Mouse (Mus musculus) skeletal muscle tissue, adult 2 months (tissue): ENCODE results near the gene Cfl1.

Experiments used
- DNase-seq: peaks from one replicate; pipeline ENCODE4 v3.0.0-alpha.2; 2012; ENCODE audit warnings: low read depth, low spot score

Cfl1 gene

DNA sequence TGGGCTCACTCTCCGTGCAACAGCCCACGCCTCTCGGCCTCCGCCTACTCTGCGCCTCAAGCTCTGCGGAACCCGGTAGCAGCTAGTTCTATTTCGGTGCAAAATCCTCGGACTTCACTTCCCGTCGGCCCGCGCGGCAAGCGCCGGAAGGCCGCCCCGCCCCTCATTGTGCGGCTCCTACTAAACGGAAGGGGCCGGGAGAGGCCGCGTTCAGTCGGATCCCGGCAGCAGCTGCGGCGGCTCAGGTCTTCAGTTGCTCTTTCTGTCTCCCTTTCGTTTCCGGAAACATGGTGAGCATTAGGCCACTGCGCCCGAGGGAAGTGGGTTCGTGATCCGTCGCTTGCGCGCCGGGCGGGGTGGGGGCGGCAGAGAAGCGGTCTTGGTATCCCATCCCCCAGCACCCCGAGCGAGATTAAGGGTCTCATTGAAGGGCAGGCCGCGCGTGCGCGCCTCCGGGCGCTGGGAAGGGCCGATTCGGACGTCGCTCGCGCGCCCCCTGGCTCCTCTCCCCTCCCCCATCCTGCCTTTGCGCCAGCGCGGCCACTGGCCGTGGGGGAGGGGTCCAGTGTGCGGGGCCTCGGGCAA, at the start of gene Cfl1:
Gene Cfl1, plus strand, starts transcription at position 143 of the 585 bp plus-strand sequence.
- peak; percentile 94 for DNase-seq

DNA sequence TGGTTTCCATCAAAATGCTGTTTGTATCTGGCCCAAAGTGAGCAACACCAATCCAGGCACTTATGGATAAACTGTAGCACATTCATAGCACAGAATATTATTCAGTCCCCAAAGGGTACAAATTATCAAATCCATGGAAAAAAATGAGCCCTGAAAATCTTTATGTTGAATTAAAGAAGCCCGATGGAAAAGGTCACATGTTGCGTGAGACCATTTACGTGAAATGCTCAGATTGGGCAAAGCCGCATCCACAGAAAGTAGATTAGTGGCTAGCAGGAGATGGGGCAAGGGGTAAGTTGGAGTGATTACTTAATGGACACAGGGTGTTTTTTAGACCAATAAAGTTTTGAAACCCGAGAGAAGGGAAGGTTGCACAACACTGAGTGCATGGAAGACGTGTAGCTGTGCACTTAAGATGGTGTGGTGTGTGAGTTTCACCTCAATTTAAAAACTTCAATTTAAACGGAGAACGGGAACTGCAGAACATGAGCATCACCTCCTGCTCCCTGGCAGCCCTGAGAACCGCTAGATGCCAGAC, 45.8 kb upstream of the Cfl1 start:
- no peak for DNase-seq

DNA sequence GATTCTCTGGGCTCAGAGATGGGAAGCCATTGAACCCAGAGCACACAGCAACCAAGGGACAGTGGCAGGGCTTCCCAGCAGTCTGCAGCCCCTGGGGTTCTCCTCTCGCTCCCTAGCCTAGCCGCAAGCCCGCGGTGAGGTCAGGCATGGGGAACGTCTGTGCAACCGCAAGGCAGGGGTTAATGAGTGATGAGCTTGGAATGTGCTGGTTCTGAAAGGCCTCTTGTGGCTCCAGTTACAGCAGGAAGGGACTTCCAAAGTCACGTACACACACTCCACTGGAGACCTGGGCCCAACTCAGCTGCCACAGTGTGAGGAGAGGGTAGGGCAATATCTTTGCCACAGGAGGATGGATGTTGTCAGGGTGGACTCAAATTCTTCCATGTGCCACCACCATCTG, 45.3 kb upstream of the Cfl1 start:
- DNase-seq = no peak

DNA sequence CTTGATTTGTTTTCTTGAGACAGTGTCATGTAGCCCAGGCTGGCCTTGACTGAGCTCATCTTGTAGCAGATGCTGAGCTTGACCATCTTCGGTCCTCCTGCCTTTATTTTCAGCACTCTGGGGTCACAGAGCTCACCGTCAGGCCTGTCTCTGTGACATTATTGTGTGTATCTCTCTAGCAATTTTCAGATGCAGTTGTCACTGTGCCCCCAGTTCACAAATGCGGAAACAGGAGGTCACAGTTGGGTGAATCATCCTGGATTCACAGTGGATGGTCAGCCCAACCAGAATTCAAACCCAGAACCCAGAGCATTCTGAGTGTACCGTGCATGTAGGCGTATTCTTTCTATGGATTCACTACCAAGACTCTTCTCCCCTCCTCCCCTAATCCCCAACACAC, 44.5 kb upstream of the Cfl1 start:
- no peak for DNase-seq

DNA sequence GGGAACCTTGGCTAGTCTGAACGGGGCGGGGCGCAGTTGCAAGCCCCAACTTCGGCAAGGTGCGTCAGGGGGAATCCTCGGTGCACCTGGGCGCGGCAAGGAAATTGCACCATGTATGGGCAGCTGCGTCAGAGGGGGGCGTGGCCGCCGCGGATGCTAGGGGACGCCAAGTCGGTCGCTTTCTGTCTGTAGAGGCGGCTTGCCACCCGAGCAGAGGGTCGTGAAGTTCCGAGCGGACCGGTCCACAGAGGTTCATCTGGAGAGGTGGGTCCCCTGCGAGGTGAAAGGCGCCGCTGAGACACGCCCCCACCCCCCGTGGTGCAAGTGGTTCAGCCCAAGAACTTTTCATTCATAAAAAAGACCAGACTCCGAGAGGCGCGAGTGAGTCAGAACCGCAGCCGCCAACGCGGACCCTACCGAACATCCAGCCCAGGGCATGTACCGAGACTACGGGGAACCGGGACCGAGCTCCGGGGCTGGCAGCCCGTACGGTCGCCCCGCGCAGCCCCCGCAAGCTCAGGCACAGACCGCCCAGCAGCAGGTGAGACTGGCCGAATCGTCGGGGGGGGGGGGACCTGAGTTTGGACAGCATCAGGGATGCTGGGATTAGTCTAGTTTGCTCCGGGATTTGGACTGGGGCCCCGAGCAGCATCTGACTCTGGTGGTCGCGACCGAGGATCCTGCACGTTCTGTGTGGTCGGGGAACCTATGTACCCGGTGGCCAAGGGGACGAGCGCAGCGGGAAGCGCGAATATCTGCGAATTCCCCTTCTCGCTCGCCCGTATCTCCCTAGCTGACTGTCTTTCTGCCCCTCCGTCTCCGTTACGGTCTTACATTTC, 42.5 kb upstream of the Cfl1 start, which contains the start of gene Fosl1:
Gene Fosl1, plus strand, starts transcription at position 33 of the 839 bp plus-strand sequence.
- DNase-seq = no peak

DNA sequence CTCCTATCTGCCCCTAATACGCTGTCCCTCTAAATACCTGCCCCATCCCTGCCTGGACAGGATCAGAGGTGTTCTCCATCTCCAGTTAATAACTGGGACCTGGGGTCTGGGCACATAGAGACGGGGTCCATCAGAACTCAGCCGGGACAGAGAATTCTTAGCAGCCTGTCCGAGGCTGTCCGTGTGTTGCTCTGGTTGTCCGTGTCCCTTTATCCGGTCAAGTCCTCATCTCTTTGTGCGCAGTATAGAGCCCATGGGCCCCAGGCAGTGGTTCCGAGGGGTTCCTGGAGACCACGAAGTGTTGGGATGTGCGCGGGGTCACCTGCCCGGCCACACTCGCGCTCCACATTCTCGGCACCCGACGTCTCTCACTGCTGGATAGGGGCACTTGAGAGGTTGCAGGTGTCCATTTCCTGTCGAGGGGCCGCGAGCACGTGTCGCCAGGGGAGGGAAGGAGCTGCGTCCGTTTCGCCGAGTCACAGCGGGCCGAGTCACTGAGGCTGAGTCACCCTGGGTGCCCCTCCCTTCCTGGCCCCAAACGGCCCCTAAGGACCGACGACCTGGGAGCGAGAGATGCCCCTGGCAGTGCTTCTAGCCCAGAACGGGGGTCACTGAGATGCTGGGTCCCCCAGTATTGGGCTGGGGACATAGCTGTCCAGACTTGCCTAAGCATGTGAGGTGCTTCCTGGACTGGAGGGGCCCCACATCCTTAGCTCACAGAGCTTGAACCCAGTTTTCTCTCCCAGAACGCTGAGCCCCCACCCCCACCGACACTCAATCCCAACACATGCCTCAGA, 41.7 kb upstream of the Cfl1 start:
- DNase-seq = no peak

DNA sequence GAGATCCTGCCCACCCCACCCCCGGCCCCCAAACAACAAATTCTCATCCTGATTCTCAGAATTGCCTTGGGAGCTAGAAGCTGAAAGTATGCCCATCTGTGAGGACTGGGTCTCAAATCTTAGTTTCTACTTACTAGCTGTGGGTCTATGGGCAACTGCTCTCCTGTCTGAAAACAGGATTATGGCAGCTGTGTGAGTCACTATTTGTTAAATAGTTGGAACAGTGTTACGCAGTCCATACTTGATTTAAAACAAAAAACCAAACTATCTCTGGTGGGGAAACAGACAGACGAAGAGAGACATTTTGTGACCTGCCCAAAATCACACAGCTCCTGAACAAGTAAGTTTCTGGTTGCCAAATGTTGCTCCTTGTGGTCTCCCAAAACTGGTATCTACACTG, 40.6 kb upstream of the Cfl1 start:
- no peak for DNase-seq

DNA sequence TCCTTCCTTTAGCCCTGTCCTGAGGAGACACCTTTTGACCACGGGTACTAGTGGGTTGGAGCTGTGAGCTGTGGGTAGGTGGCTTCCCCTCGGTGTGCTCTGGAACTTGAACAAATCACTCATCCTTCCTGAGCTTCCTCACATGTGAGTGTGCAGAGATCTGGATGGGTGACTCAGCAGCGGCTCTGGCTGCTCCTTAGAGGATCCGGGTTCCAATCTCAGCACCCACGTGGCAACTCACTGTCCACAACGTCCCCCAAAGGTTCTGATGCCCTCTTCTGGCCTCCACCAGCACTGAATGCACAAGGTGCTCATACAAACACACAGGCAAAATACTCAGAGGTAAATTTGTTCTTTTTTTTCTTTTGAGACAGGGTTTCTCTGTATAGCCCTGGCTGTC, 38.5 kb upstream of the Cfl1 start:
- no peak for DNase-seq

DNA sequence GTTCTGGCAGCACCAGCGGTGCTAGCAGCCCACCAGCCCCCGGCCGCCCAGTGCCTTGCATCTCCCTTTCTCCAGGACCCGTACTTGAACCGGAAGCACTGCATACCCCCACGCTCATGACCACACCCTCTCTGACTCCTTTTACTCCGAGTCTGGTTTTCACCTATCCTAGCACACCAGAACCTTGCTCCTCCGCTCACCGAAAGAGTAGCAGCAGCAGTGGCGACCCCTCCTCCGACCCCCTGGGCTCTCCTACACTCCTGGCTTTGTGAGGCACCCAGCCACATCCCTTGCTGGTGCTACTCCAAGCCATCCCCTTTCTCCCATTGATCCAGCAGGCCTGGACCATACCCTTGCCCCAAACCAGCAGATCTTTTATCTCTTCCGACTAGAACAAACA, 35.2 kb upstream of the Cfl1 start:
- no peak for DNase-seq

DNA sequence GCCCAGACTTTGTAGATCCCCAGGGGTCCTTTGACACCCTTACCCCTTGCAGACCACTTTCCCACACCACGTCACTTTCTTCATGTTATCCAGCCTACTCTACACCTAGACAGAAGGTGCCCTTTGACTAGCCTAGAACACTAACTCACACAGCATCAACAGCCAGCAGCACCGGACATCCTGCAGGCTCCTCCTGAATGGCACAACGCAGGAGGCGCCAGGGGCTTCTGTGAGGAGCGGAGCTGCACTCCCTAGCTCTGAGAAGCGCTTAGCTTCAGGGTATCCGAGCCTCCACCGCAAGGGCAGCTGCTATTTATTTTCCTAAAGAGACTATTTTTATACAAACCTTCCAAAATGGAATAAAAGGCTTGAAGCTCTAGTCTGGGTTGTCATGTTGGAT, 34.7 kb upstream of the Cfl1 start:
- DNase-seq = no peak

DNA sequence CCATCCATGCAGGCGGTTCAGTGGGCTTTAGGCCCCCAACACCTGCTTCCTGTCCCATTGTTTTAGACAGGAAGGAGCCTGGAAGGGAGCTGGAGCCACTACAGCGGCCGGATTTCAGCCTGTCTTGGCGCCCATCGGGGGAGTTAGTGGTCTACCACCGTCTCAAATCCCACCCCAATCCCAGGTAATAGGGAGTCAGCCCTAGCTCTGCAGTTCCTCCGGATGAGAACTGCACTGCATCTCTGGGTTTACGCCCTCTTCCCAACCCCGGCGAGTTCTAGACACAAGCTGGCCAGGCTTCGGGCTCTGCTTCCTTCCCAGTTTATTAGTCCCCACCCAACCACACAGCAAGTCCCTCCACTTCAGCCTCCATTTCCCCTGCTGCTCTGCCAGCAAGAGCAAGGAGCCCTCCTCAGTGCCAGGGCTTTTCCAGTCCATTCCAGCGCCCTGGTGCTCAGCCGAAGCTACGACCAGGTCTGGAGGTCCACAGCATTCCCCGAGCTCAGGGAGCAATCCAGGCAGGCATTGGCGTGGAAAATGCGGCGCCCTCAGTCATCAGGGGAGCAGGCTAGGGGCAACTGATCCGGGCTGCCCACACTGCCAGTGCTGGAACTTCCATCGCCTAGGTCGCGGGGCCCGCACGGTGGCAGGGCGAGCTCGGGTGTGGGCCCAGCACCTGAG, 33.9 kb upstream of the Cfl1 start:
- DNase-seq = no peak

DNA sequence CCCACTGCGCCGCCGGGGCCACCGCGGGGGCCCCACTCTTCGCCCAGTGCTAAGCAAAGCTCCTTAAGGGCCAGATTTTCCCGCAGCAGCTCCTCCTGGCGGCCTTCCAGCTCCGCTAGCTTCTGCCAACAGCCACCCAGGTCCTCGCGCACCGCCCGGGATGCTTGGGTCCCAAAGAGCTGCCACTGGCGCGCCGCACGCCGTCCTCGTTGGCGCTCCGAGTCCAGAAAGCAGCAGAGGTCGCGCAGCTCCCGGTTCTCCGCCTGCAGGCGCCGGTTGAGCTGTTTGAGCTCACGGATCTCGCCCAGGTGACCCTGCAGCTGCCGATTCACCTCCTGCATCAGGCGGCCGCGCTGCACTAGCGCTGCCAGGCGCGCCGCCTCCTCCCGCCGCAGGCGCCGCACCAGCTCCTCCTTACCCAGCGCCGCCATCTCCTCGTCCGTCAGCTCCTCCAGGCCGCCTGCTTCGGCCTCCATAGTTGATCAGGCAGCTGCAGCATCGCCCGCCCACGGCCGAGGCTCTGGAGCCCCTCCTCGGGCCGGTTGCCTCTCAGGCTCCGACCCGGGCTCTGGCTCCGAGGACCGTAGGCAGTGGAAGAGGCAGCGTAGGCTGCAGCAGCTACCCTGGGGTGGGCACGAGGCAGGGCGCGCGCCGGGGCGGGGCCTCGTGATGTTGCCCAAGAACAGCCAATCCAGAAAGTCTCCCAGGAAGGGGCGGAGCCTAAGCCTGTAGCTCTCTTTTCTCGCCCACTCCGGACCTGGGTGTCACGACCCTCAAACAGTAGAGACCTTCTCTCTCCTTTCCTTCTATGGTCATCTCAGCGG, 33.1 kb upstream of the Cfl1 start:
- peak; percentile 93 for DNase-seq

DNA sequence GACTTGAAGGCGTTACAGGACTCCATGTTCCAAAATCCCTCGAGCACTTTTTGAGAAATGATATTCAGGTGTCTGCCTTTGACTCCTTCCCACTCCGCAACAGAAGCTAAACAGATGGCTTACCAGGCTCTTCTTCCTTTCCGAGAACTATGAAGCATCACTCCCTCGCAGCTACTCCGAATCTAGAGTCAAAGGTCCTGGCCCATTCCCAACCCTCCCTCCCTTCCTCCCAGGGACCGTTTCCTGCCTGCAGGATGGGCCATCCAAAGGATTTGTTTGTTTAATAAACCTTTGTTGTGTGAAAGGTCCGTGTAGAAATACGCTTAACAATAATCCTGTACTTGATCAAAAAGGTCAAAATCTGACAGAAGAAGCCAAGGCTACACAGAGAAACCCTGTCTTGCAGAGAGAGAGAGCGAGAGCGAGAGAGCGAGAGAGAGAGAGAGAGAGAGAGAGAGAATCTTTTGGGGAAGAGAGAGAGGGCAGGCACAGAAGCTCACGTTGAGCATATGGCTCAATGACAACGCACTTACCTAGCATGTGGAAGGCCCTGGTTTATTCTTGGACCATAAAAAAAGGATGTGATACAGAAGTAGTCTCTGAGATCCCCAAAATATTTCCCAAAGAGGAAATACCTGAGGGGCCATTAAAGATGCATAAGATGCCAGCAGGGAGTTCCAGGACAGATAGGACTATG, 32.4 kb upstream of the Cfl1 start, which contains the start of gene Ccdc85b:
Gene Ccdc85b, minus strand, starts transcription at position 149 of the 697 bp plus-strand sequence.
- DNase-seq = no peak

DNA sequence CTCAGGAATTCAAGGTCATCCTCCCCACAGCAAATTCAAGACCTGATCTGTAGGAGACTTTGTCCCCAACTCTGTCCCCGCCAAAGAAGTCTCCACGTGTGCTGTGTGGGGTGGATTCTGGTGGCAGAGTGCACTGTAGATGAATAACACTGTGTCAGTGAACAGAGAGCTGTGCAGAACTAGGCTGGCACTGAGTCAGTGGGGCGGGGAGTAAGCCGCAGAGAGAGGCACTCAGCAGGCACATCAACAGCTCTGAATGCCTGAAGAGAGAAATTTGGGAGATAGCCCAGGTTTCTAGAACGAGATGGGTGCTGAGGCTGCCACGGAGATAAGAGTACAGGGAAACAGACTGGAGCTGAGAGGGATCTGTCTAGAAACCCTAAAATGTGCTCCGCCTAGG, 31.2 kb upstream of the Cfl1 start:
- DNase-seq = no peak

DNA sequence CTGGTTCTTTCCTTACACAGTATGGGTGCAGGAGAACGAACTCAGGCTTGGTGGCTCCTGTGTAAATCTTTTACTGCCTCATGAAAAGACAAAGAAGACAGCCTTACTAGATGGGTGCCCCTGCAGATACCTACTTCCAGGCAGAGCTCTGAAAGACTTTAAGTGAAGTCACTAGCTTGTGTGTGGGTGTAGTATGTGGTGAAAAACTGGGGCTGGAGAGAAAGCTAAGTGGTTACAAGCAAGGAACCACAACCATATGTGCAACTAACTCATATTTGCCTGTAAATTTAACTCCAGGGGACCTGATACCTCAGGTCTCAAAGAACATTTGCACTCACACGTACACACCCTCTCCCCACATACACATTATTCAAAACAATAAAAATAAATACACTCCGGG, 30.4 kb upstream of the Cfl1 start:
- no peak for DNase-seq

DNA sequence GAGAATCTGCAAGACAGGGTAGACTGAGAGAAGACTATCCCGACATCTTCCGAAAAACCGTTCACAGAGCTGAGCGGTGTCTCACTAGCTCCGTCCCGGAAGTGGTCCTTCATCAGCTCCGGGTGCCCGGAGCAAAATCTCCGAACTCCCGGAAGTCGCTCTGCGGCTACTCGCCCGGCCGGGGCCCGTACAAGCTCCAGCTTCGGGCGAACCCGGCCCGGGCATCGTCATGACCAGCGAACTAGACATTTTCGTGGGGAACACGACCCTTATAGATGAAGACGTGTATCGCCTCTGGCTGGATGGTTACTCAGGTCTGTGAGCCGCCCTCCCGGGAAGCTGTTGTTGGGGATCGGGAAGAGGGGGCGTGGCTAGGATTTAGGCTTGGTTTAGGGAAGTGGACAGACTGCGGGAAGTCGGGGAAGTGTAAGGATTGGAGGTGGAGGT, 29.8 kb upstream of the Cfl1 start, which contains the start of gene Fibp:
Gene Fibp, plus strand, starts transcription at position 151 of the 447 bp plus-strand sequence.
- DNase-seq = peak; percentile 82

DNA sequence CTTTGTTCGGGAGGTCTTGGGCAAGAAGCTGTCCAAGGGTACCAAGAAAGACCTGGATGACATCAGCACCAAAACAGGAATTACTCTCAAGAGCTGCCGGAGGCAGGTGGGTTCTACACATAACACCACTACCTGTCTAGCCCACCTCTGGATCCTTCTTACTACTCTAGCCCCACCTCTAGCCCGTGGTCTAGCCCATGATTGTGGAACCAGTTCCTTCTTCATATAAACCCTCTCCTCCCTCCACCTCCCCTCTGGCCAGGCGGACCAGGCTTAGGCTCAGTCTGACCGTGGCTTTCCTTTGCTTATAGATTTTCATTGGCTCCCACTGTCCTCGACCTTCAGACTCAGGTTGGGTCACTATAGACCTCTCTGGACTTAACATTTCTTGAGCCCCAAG, 28.8 kb upstream of the Cfl1 start:
- DNase-seq = no peak

DNA sequence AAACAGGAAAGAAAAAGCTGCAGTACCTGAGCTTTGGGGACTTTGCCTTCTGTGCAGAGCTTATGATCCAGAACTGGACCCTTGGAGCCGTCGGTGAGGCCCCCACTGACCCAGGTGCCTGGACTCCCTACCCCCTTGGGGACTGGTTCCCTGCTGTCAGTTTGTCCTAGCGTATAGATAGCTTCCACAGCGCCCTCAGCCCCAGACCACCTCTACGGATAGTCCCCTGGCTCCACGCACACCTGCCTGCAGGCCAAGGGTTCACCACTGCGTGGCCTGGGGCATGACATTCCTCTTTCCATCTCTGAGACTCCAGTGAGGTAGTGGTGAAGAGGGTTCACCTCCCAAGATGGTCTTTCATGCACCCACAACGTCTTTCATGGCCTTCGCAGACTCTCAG, 27.0 kb upstream of the Cfl1 start:
- DNase-seq = no peak

DNA sequence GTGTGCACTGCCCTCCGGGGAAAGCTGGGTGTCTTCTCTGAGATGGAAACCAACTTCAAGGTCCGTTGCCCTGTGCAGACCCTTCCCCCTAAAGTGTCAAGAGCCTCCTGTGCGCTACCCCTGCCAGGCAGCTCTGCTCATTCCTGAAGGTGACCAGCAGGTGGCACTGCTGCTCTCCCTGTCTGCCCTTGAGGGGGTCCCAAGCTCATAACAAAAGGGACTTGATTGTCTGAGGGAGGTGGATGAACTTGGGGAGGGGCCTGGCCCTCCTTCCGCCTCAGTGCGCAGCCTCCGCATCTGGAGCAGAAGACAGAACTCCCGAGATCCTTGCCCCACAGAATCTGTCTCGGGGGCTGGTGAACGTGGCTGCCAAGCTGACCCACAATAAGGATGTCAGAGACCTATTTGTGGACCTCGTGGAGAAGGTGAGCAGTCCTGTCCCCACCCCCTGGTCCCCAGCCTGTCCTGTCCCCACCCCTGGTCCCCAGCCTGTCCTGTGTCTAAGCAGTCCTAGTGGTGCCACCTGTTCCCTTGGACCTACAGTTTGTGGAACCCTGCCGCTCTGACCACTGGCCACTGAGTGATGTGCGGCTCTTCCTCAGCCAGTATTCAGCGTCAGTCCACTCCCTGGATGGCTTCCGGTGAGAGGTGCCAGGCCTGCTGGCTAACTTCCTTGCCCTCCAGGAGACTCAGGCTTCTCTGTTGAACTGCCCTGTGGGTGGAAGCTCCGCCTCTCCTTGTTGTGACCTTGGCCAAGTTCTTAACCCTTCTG, 26.3 kb upstream of the Cfl1 start:
- DNase-seq = no peak
